Mouse (Mus musculus): ENCODE data around the gene Asb2.

DNA sequence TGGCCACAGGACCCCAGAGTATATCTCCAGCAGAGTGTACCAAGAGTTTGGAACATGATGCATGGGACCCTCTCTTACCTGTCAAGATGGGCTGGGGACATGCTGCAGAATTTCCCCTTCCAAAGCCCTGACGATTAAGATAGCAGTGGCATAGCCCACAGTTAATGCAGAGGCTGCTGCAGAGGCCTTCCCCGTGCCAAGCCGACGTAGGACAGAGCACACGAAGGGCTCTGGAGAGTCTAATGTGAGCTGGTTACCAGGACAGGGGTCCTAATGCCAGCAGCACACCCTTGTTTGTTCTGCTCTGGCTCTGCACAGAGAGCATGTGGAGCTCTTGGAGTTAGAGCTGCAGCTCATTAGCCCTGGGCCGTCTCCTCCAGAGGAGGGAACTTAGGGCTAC, 42.5 kb downstream of the Asb2 start:
- no peak for TF ChIP-seq EP300 (IDR thresholded peaks at IDR 0.05; ENCODE audit: low read depth)
- TF ChIP-seq CTCF (IDR thresholded peaks at IDR 0.05; ENCODE audit: low read depth): no peak
